In genomic region chr17:73142445-73142844, GRCm38 (mm10) we compare ENCODE assay signal across 10 mouse cellular contexts. TPM values are rescaled to one million over a fixed set of nuclear protein-coding genes. Genes with fewer than 3 reads are reported as not detected.
DNase-seq lines count a peak whose midpoint lies in the region; ATAC-seq and TF ChIP-seq lines count a peak whose summit lies in the region.
"Had no signal": no experiment of that assay in that cellular context is flagged by ENCODE, and none has a peak within 500 bp of the region (broad histone marks: within the 10 kb centered on the region; RNA-seq: fewer than 3 reads in every experiment).

No protein-coding gene starts in this region.

- no peaks in the 10 kb centered on the region for H3K9me3 ChIP-seq in stomach, embryonic 15.5 days
- H3K9me3 ChIP-seq in midbrain, embryonic 10.5 days (replicated peaks), result no peaks in the 10 kb centered on the region

- H3K4me1 ChIP-seq in liver, adult 2 months (ENCODE audit: control insufficient read depth, insufficient read depth, low read length), result peaks cover 5% of the 10 kb centered on the region
- no peaks in the 10 kb centered on the region for H3K4me1 ChIP-seq in stomach, embryonic 15.5 days
- no peaks in the 10 kb centered on the region for H3K4me1 ChIP-seq in midbrain, embryonic 10.5 days

- H3K9ac ChIP-seq in liver, adult 2 months (ENCODE audit: low read depth, low read length), result no peak overlapping the region
- no peak overlapping the region for H3K9ac ChIP-seq in stomach, embryonic 15.5 days

- 16% methylated on average over 2 of the region's 2 CpGs for WGBS in liver, adult 2 months
- 23% methylated on average over 2 of the region's 2 CpGs for WGBS in stomach, embryonic 15.5 days
- 85% methylated on average over 2 of the region's 2 CpGs for WGBS in midbrain, embryonic 10.5 days

- no peaks in the 10 kb centered on the region for H3K36me3 ChIP-seq in liver, adult 2 months (ENCODE audit: control insufficient read depth, insufficient read depth, low read length)
- no peaks in the 10 kb centered on the region for H3K36me3 ChIP-seq in stomach, embryonic 15.5 days
- no peaks in the 10 kb centered on the region for H3K36me3 ChIP-seq in midbrain, embryonic 10.5 days

- H3K27ac ChIP-seq in liver, adult 2 months (replicated peaks; ENCODE audit: insufficient read depth, low read depth, low read length), result no peak overlapping the region
- H3K27ac ChIP-seq in stomach, embryonic 15.5 days, result no peak overlapping the region
- no peak overlapping the region for H3K27ac ChIP-seq in midbrain, embryonic 10.5 days (replicated peaks)

- H3K79me2 ChIP-seq in liver, adult 2 months (ENCODE audit: control insufficient read depth, insufficient read depth, low read length), result 0 out of 2 replicates have a peak, but pooled peaks cover 5% of the 10 kb centered on the region

- H3K27me3 ChIP-seq in liver, adult 2 months (ENCODE audit: control insufficient read depth, insufficient read depth, low read length), result no peaks in the 10 kb centered on the region
- no peaks in the 10 kb centered on the region for H3K27me3 ChIP-seq in stomach, embryonic 15.5 days (replicated peaks)
- H3K27me3 ChIP-seq in midbrain, embryonic 10.5 days (ENCODE audit: low read depth, poor library complexity, severe bottlenecking), result no peaks in the 10 kb centered on the region

- no peak for TF ChIP-seq POLR2A in liver, adult 2 months (IDR thresholded peaks at IDR 0.05; ENCODE audit: extremely low read depth, insufficient read depth, low read length)

- ATAC-seq in stomach, embryonic 15.5 days (ENCODE audit: insufficient read depth, low FRiP score, low read depth), result peak; percentile 89
- ATAC-seq: forebrain, embryonic 16.5 days had no signal

- H3K4me2 ChIP-seq in stomach, embryonic 15.5 days, result no peak overlapping the region

- no peak overlapping the region for H3K4me3 ChIP-seq in liver, adult 2 months (ENCODE audit: insufficient read depth, low read depth, low read length)
- no peak overlapping the region for H3K4me3 ChIP-seq in stomach, embryonic 15.5 days (replicated peaks)
- H3K4me3 ChIP-seq in midbrain, embryonic 10.5 days, result no peak overlapping the region

- peak; percentile 13 for DNase-seq in kidney, postnatal 10 days
- DNase-seq in kidney, adult 11 months, result no peak
- DNase-seq in c-Kit-positive CD71-negative TER-119-negative erythroid progenitor cells, embryonic 14.5 days (ENCODE audit: low read depth), result peak; percentile 47
- peak; percentile 92 for DNase-seq in liver, adult 2 months (ENCODE audit: extremely low read depth, low read depth, low spot score)
- no peak for DNase-seq in testis, postnatal 14 days (ENCODE audit: low spot score)
- DNase-seq in ovary, postnatal 14 days (ENCODE audit: low spot score), result no peak
- DNase-seq in midbrain, embryonic 10.5 days (ENCODE audit: low spot score), result no peak
- DNase-seq: cerebellum, adult 11-12 months had no signal

- no peak for TF ChIP-seq CTCF in liver, adult 2 months (IDR thresholded peaks at IDR 0.05; ENCODE audit: low read depth, low read length)

RNA-seq across cellular contexts. Expression of gene Lclat1, which starts 34.7 kb away (rescaled TPM):
- 24.1 and 29.6 TPM in 2 replicates for total RNA-seq in liver, adult 2 months (2014; rRNA removed)
- polyA plus RNA-seq in liver, adult 2 months (2012; rRNA removed), result 12.3 and 17.2 TPM in 2 replicates
- 11.3 and 17.3 TPM in 2 replicates for polyA plus RNA-seq in stomach, embryonic 15.5 days (2015; fragmentation: Nextera tagmentation; extraction: Ambion mirVana)
- 9.0 and 9.2 TPM in 2 replicates for polyA plus RNA-seq in midbrain, embryonic 10.5 days (2016; fragmentation: Nextera tagmentation; extraction: Ambion mirVana)

Comparison
In these comparisons a context has a peak if more than half of its experiments do, and no peak if none do; other contexts are left out.
1. DNase-seq: peak in kidney, postnatal 10 days (single experiment), c-Kit-positive CD71-negative TER-119-negative erythroid progenitor cells, embryonic 14.5 days (single experiment) and liver, adult 2 months (single experiment); none in kidney, adult 11 months (single experiment), testis, postnatal 14 days (single experiment), ovary, postnatal 14 days (single experiment) and midbrain, embryonic 10.5 days (single experiment).